Mouse (Mus musculus) stomach, postnatal 0 days (tissue): ENCODE measurements around the gene Fblim1.

Experiments
- CTCF ChIP-seq: IDR thresholded peaks from 2 replicates; pipeline ENCODE4 v1.5.1; 2016; ENCODE audit warnings: antibody characterized with exemption, low read depth, mild to moderate bottlenecking, moderate library complexity
- EP300 ChIP-seq: optimal IDR thresholded peaks from 2 replicates; pipeline ENCODE3; 2016; ENCODE audit warnings: antibody characterized with exemption

- TF ChIP-seq EP300 (no peak), CTCF (peak; percentile 68)
Observed at GRCm38 (mm10) chr4:141534947-141535680, 70.8 kb downstream of the Fblim1 start.
